Mouse (Mus musculus) MEL (cell line): ENCODE results near the gene Muc13. TPM values are rescaled to one million over a fixed set of nuclear protein-coding genes. Genes with fewer than 3 reads are reported as not detected.

ENCODE experiments used
- DNase-seq: peaks from one replicate; pipeline ENCODE4 v3.0.0; 2011; ENCODE audit warnings: low read depth, low spot score
- H3K27ac ChIP-seq: 2 replicates; pipeline ENCODE4 v1.5.1; 2012; ENCODE audit warnings: low read depth, mild to moderate bottlenecking, control low read depth, low read length, moderate library complexity; ENCODE audit not compliant: control insufficient read depth
- H3K27me3 ChIP-seq, 2 experiments: fragments of 150-350 bp in 1 of 2; sonication (generic) in 1 of 2; 2 replicates each; pipeline ENCODE4 v1.6.1; 2012; ENCODE audit warnings: low read length in 2 of 2, mild to moderate bottlenecking in 2 of 2, improper control_type of control experiment in 1 of 2, moderate library complexity in 1 of 2; ENCODE audit not compliant: insufficient read depth in 2 of 2, control insufficient read depth in 1 of 2
- H3K36me3 ChIP-seq, 2 experiments: 2 replicates each; pipeline ENCODE4 v1.6.1; 2012 to 2014; ENCODE audit warnings: low read length in 2 of 2, improper control_type of control experiment in 1 of 2, inconsistent platforms in 1 of 2, mild to moderate bottlenecking in 1 of 2; ENCODE audit not compliant: insufficient read depth in 2 of 2, control insufficient read depth in 1 of 2
- H3K4me1 ChIP-seq, 2 experiments: fragments of 150-350 bp in 1 of 2; sonication (generic) in 1 of 2; 2 replicates each; pipeline ENCODE4 v1.6.1; 2012; ENCODE audit warnings: low read length in 2 of 2, improper control_type of control experiment in 1 of 2, mild to moderate bottlenecking in 1 of 2; ENCODE audit not compliant: insufficient read depth in 2 of 2, control insufficient read depth in 1 of 2
- H3K4me3 ChIP-seq, 2 experiments: fragments of 150-350 bp in 1 of 2; sonication (generic) in 1 of 2; 2 replicates each; pipeline ENCODE4 v1.5.1; 2012; ENCODE audit warnings: low read depth in 2 of 2, low read length in 2 of 2, mild to moderate bottlenecking in 2 of 2, moderate library complexity in 2 of 2, control low read depth in 1 of 2, improper control_type of control experiment in 1 of 2; ENCODE audit not compliant: control insufficient read depth in 1 of 2, insufficient read depth in 1 of 2
- H3K79me2 ChIP-seq: 2 replicates; pipeline ENCODE4 v1.6.1; 2012; ENCODE audit warnings: mild to moderate bottlenecking, low read length, moderate library complexity; ENCODE audit not compliant: control insufficient read depth, poor library complexity, insufficient read depth
- H3K9ac ChIP-seq: 2 replicates; pipeline ENCODE4 v1.6.1; 2012; ENCODE audit warnings: low read depth, mild to moderate bottlenecking, control low read depth, low read length, moderate library complexity; ENCODE audit not compliant: control insufficient read depth, poor library complexity, severe bottlenecking
- H3K9me3 ChIP-seq: fragments of 150-350 bp; sonication (generic); replicated peaks from 2 replicates; pipeline ENCODE4 v1.6.1; 2012; ENCODE audit warnings: mild to moderate bottlenecking, low read length, improper control_type of control experiment, moderate library complexity; ENCODE audit not compliant: insufficient read depth
- BHLHE40 ChIP-seq: IDR thresholded peaks from 2 replicates; pipeline ENCODE4 v1.6.1; 2012; ENCODE audit warnings: low read depth, mild to moderate bottlenecking, inconsistent platforms, low read length, improper control_type of control experiment, borderline replicate concordance
- CHD1 ChIP-seq: IDR thresholded peaks from 2 replicates; pipeline ENCODE4 v1.6.1; 2012; ENCODE audit warnings: low read depth, mild to moderate bottlenecking, inconsistent platforms, low read length, improper control_type of control experiment
- CHD2 ChIP-seq: IDR thresholded peaks from 2 replicates; pipeline ENCODE4 v1.6.1; 2011; ENCODE audit warnings: low read length, improper control_type of control experiment
- CTCF ChIP-seq, 3 experiments: IDR thresholded peaks in 2 of 3; conservative IDR thresholded peaks in 1 of 3; 2 replicates each; pipeline ENCODE4 v1.5.1; 2011 to 2012; ENCODE audit warnings: low read length in 3 of 3, low read depth in 2 of 3, mild to moderate bottlenecking in 2 of 3, improper control_type of control experiment in 1 of 3, inconsistent platforms in 1 of 3, mixed read lengths in 1 of 3, moderate library complexity in 1 of 3; ENCODE audit not compliant: control insufficient read depth in 1 of 3, insufficient read depth in 1 of 3, poor library complexity in 1 of 3, severe bottlenecking in 1 of 3
- E2F4 ChIP-seq: IDR thresholded peaks from 2 replicates; pipeline ENCODE4 v1.6.1; 2011; ENCODE audit warnings: low read depth, low read length, improper control_type of control experiment, borderline replicate concordance
- ELF1 ChIP-seq: IDR thresholded peaks from 2 replicates; pipeline ENCODE4 v1.6.1; 2014; ENCODE audit warnings: low read depth, mild to moderate bottlenecking, inconsistent platforms, low read length, improper control_type of control experiment, moderate library complexity
- EP300 ChIP-seq, 2 experiments: IDR thresholded peaks; 2 replicates each; pipeline ENCODE4 v1.6.1; 2011; ENCODE audit warnings: improper control_type of control experiment in 2 of 2, low read length in 2 of 2, low read depth in 1 of 2, mild to moderate bottlenecking in 1 of 2
- ETS1 ChIP-seq: IDR thresholded peaks from 2 replicates; pipeline ENCODE4 v1.6.1; 2012; ENCODE audit warnings: low read depth, mild to moderate bottlenecking, inconsistent platforms, low read length, improper control_type of control experiment, moderate library complexity
- GABPA ChIP-seq: IDR thresholded peaks from 2 replicates; pipeline ENCODE4 v1.6.1; 2012; ENCODE audit warnings: low read depth, mild to moderate bottlenecking, inconsistent platforms, low read length, improper control_type of control experiment, moderate library complexity
- GATA1 ChIP-seq: IDR thresholded peaks from 2 replicates; pipeline ENCODE4 v1.6.1; 2011; ENCODE audit warnings: low read depth, low read length, improper control_type of control experiment
- HCFC1 ChIP-seq: IDR thresholded peaks from 2 replicates; pipeline ENCODE4 v1.6.1; 2012; ENCODE audit warnings: low read depth, mild to moderate bottlenecking, inconsistent platforms, low read length, improper control_type of control experiment, moderate library complexity
- JUND ChIP-seq: IDR thresholded peaks from 2 replicates; pipeline ENCODE4 v1.6.1; 2011; ENCODE audit warnings: low read depth, mild to moderate bottlenecking, improper control_type of control experiment, low read length
- KAT2A ChIP-seq: conservative IDR thresholded peaks from 2 replicates; pipeline ENCODE4 v1.6.1; 2012; ENCODE audit warnings: low read depth, low read length, improper control_type of control experiment, inconsistent platforms
- MAFK ChIP-seq: IDR thresholded peaks from 2 replicates; pipeline ENCODE4 v1.6.1; 2011; ENCODE audit warnings: low read depth, mild to moderate bottlenecking, low read length, improper control_type of control experiment, borderline replicate concordance
- MAX ChIP-seq: IDR thresholded peaks from 2 replicates; pipeline ENCODE4 v1.6.1; 2011; ENCODE audit warnings: low read length, improper control_type of control experiment
- MEF2A ChIP-seq: IDR thresholded peaks from 2 replicates; pipeline ENCODE4 v1.6.1; 2014; ENCODE audit warnings: low read depth, mild to moderate bottlenecking, inconsistent platforms, low read length, improper control_type of control experiment; ENCODE audit not compliant: poor library complexity, insufficient replicate concordance, severe bottlenecking; ENCODE audit errors: extremely low read depth
- MXI1 ChIP-seq: IDR thresholded peaks from 2 replicates; pipeline ENCODE4 v1.6.1; 2011; ENCODE audit warnings: mild to moderate bottlenecking, low read depth, low read length, improper control_type of control experiment
- MYB ChIP-seq: IDR thresholded peaks from 2 replicates; pipeline ENCODE4 v1.6.1; 2011; ENCODE audit warnings: mild to moderate bottlenecking, low read depth, low read length, improper control_type of control experiment
- NELFE ChIP-seq: IDR thresholded peaks from 2 replicates; pipeline ENCODE4 v1.6.1; 2011; ENCODE audit warnings: low read depth, low read length, improper control_type of control experiment
- NRF1 ChIP-seq: IDR thresholded peaks from 2 replicates; pipeline ENCODE4 v1.6.1; 2014; ENCODE audit warnings: low read depth, mild to moderate bottlenecking, inconsistent platforms, low read length, improper control_type of control experiment, moderate library complexity; ENCODE audit not compliant: poor library complexity, insufficient read depth, severe bottlenecking
- POLR2A ChIP-seq, 2 experiments: IDR thresholded peaks; 2 replicates each; pipeline ENCODE4 v1.6.1; 2011 to 2012; ENCODE audit warnings: low read length in 2 of 2, mild to moderate bottlenecking in 2 of 2, control low read depth in 1 of 2, improper control_type of control experiment in 1 of 2, low read depth in 1 of 2, moderate library complexity in 1 of 2; ENCODE audit not compliant: control insufficient read depth in 1 of 2, insufficient read depth in 1 of 2, poor library complexity in 1 of 2
- POLR2AphosphoS2 ChIP-seq: IDR thresholded peaks from 2 replicates; pipeline ENCODE4 v1.6.1; 2011; ENCODE audit warnings: low read length, improper control_type of control experiment
- POLR2AphosphoS5 ChIP-seq: IDR thresholded peaks from 2 replicates; pipeline ENCODE4 v1.6.1; 2012; ENCODE audit warnings: low read depth, borderline replicate concordance, mild to moderate bottlenecking, inconsistent platforms, low read length, moderate library complexity, mixed read lengths
- RAD21 ChIP-seq: IDR thresholded peaks from 2 replicates; pipeline ENCODE4 v1.6.1; 2011; ENCODE audit warnings: mild to moderate bottlenecking, low read depth, low read length, improper control_type of control experiment
- RCOR1 ChIP-seq: IDR thresholded peaks from 2 replicates; pipeline ENCODE4 v1.6.1; 2012; ENCODE audit warnings: low read depth, mild to moderate bottlenecking, inconsistent platforms, low read length, improper control_type of control experiment
- SIN3A ChIP-seq: IDR thresholded peaks from 2 replicates; pipeline ENCODE4 v1.6.1; 2012; ENCODE audit warnings: low read length, improper control_type of control experiment, inconsistent platforms
- SMC3 ChIP-seq: IDR thresholded peaks from 2 replicates; pipeline ENCODE4 v1.6.1; 2011; ENCODE audit warnings: low read depth, low read length, improper control_type of control experiment
- TAL1 ChIP-seq: IDR thresholded peaks from 2 replicates; pipeline ENCODE4 v1.6.1; 2012; ENCODE audit warnings: mild to moderate bottlenecking, inconsistent platforms, low read length, moderate library complexity, mixed read lengths
- TBP ChIP-seq: IDR thresholded peaks from 2 replicates; pipeline ENCODE4 v1.8.0; 2011; ENCODE audit warnings: low read depth, low read length, improper control_type of control experiment
- TCF12 ChIP-seq: IDR thresholded peaks from 2 replicates; pipeline ENCODE4 v1.6.1; 2014; ENCODE audit warnings: low read depth, mild to moderate bottlenecking, inconsistent platforms, low read length, improper control_type of control experiment, moderate library complexity
- UBTF ChIP-seq: IDR thresholded peaks from 2 replicates; pipeline ENCODE4 v1.6.1; 2012; ENCODE audit warnings: low read depth, mild to moderate bottlenecking, inconsistent platforms, low read length, improper control_type of control experiment, moderate library complexity, borderline replicate concordance; ENCODE audit not compliant: insufficient read depth
- USF2 ChIP-seq, 2 experiments: IDR thresholded peaks; 2 replicates each; pipeline ENCODE4 v1.6.1; 2011 to 2012; ENCODE audit warnings: improper control_type of control experiment in 2 of 2, low read length in 2 of 2, borderline replicate concordance in 1 of 2, inconsistent platforms in 1 of 2, low read depth in 1 of 2, mild to moderate bottlenecking in 1 of 2; ENCODE audit not compliant: insufficient read depth in 1 of 2
- ZKSCAN1 ChIP-seq: IDR thresholded peaks from 2 replicates; pipeline ENCODE4 v1.6.1; 2012; ENCODE audit warnings: low read depth, mild to moderate bottlenecking, inconsistent platforms, low read length, improper control_type of control experiment, moderate library complexity
- ZNF384 ChIP-seq: IDR thresholded peaks from 2 replicates; pipeline ENCODE4 v1.6.1; 2012; ENCODE audit warnings: low read depth, mild to moderate bottlenecking, inconsistent platforms, low read length, improper control_type of control experiment
- polyA plus RNA-seq, 2 experiments: library from polyadenylated mRNA; stranded (reverse) in 1 of 2; unstranded in 1 of 2; fragments of >175 nt in 1 of 2; fragments of >200 nt in 1 of 2; gene quantifications; 2 replicates each; pipeline versions ENCODE4 v1.2.1 to v1.2.4; 2012; ENCODE audit warnings: low replicate concordance in 2 of 2, low read depth in 1 of 2; ENCODE audit not compliant: insufficient read length in 2 of 2, insufficient read depth in 1 of 2, missing spikeins in 1 of 2
- total RNA-seq: library from RNA; depleted of rRNA; stranded (reverse); fragments of 300-350 nt; gene quantifications from 2 replicates; pipeline ENCODE4 v1.2.3, GENCODE M21; 2012

Gene Muc13
- total and polyA plus RNA-seq, 3 experiments, result 59.5 to 129 TPM; not detected in 1

GRCm38 (mm10) chr16:33781789-33782728, 11.8 kb upstream of the Muc13 start:
- peak overlapping the region; percentile 97 for H3K27ac ChIP-seq
- H3K4me1 ChIP-seq, result peaks cover 43 to 67% of the 10 kb centered on the region in 2 experiments
- peak; percentile 86 for TF ChIP-seq TBP
- TF ChIP-seq NELFE, result peak; percentile 48; the same call in 1 of the 2 replicates
- no peak for TF ChIP-seq NRF1
- TF ChIP-seq UBTF, result no peak
- no peak for TF ChIP-seq CHD2
- peak; percentile 91 for TF ChIP-seq TCF12
- TF ChIP-seq E2F4, result no peak
- peak in 1 of 2 experiments; percentile 72; a peak in 2 of 4 replicates for TF ChIP-seq POLR2A (IDR thresholded peaks at IDR 0.05; ENCODE audit: control insufficient read depth in 1 of 2, insufficient read depth in 1 of 2, low read depth in 1 of 2, low read length in 2 of 2, poor library complexity in 1 of 2)
- peak; percentile 94 for TF ChIP-seq GATA1
- peak; percentile 56; the same call in 1 of the 2 replicates for TF ChIP-seq POLR2AphosphoS5
- peak; percentile 19; the same call in 1 of the 2 replicates for TF ChIP-seq HCFC1
- TF ChIP-seq USF2 (IDR thresholded peaks at IDR 0.05; ENCODE audit: borderline replicate concordance in 1 of 2, insufficient read depth in 1 of 2, low read depth in 1 of 2, low read length in 2 of 2), result no peak
- no peak for TF ChIP-seq SMC3
- TF ChIP-seq TAL1, result peak; percentile 45; the same call in 1 of the 2 replicates
- no peak for TF ChIP-seq ZKSCAN1
- peak; percentile 92 for TF ChIP-seq ZNF384
- TF ChIP-seq BHLHE40, result no peak
- TF ChIP-seq KAT2A, result no peak
- no peak for TF ChIP-seq MEF2A
- no peak for TF ChIP-seq RAD21
- 0 out of 2 replicates have a peak, but pooled peaks have one; percentile 4 for TF ChIP-seq RCOR1
- no peak for TF ChIP-seq GABPA
- peak; percentile 86 for TF ChIP-seq ETS1
- TF ChIP-seq MXI1, result no peak
- TF ChIP-seq MAFK, result no peak
- no peak for TF ChIP-seq MAX
- peak; percentile 84 for TF ChIP-seq SIN3A
- TF ChIP-seq POLR2AphosphoS2, result no peak; the same call in none of the 2 replicates
- TF ChIP-seq ELF1, result no peak
- no peak for TF ChIP-seq CTCF (IDR thresholded peaks at IDR 0.05 in 2 of 3, conservative IDR thresholded peaks at IDR 0.05 in 1 of 3; ENCODE audit: control insufficient read depth in 1 of 3, insufficient read depth in 1 of 3, low read depth in 2 of 3, low read length in 3 of 3, poor library complexity in 1 of 3, severe bottlenecking in 1 of 3)
- TF ChIP-seq JUND, result no peak; the same call in 1 of the 2 replicates
- peak; percentile 97 to 99 for TF ChIP-seq EP300 (IDR thresholded peaks at IDR 0.05; ENCODE audit: low read depth in 1 of 2, low read length in 2 of 2)
- peak; percentile 100 for TF ChIP-seq MYB
- no peak; the same call in none of the 2 replicates for TF ChIP-seq CHD1

More at GRCm38 (mm10) chr16:33781789-33782728, 11.8 kb upstream of the Muc13 start:
- no peaks in the 10 kb centered on the region for H3K9me3 ChIP-seq
- H3K27me3 ChIP-seq, result no peaks in the 10 kb centered on the region
- peak; percentile 90 for DNase-seq
- no peaks in the 10 kb centered on the region for H3K79me2 ChIP-seq
- peaks cover 0 to 59% of the 10 kb centered on the region in 2 experiments; a peak in 2 of 4 replicates for H3K36me3 ChIP-seq
- H3K9ac ChIP-seq, result peak overlapping the region; percentile 54
- no peak overlapping the region; a peak in 2 of 4 replicates for H3K4me3 ChIP-seq
